Mouse (Mus musculus) lung, embryonic 14.5 days (tissue): ENCODE measurements at regions not wholly inside any gene's neighbourhood (a gene's known extent, or its start where the extent isn't known, plus 50 kb on each side); places are given as distances from the start of the nearest gene placed in this dataset.

Experiments used
- ATAC-seq: fragments of 200-750 bp; cut with Nextera tagmentation; 2 replicates; pipeline ENCODE4 v1.8.0; 2017; ENCODE audit warnings: mild to moderate bottlenecking, moderate TSS enrichment, moderate library complexity; ENCODE audit not compliant: insufficient read depth
- DNase-seq: peaks from one replicate; pipeline ENCODE4 v3.0.0-alpha.2; 2015
- H3K27ac ChIP-seq: fragments of 300-500 bp; sonication (generic); 2 replicates; pipeline ENCODE4 v1.5.1; 2014; ENCODE audit warnings: low read depth, mild to moderate bottlenecking, moderate library complexity
- H3K27me3 ChIP-seq: fragments of 300-500 bp; sonication (generic); 2 replicates; pipeline ENCODE4 v1.6.1; 2014; ENCODE audit warnings: low read length, control low read depth; ENCODE audit not compliant: insufficient read depth
- H3K36me3 ChIP-seq: fragments of 300-500 bp; sonication (generic); 2 replicates; pipeline ENCODE4 v1.6.1; 2014; ENCODE audit warnings: control low read depth; ENCODE audit not compliant: insufficient read depth
- H3K4me1 ChIP-seq: fragments of 300-500 bp; sonication (generic); 2 replicates; pipeline ENCODE4 v1.6.1; 2014; ENCODE audit warnings: antibody characterized with exemption, control low read depth; ENCODE audit not compliant: insufficient read depth
- H3K4me2 ChIP-seq: fragments of 300-500 bp; sonication (generic); 2 replicates; pipeline ENCODE4 v1.6.1; 2014; ENCODE audit warnings: mild to moderate bottlenecking
- H3K4me3 ChIP-seq: fragments of 300-500 bp; sonication (generic); 2 replicates; pipeline ENCODE4 v1.5.1; 2014; ENCODE audit warnings: low read depth, low read length
- H3K9ac ChIP-seq: fragments of 300-500 bp; sonication (generic); 2 replicates; pipeline ENCODE4 v1.6.1; 2014
- H3K9me3 ChIP-seq: fragments of 300-500 bp; sonication (generic); 2 replicates; pipeline ENCODE4 v1.6.1; 2016; ENCODE audit warnings: low read depth, low read length, control low read depth
- CTCF ChIP-seq: IDR thresholded peaks from 2 replicates; pipeline ENCODE4 v1.5.1; 2016; ENCODE audit warnings: antibody characterized with exemption, low read depth
- WGBS: fragments of 180-500 bp; shearing (Covaris S2); extraction: QIAGEN DNeasy Blood & Tissue Kit; methylation state at CpG from one replicate; pipeline ENCODE4 v1.1.7; 2014; 5-methylcytosine and 5-hydroxymethylcytosine counted together

GRCm38 (mm10) chr8:12165487-12166152, 113.0 kb upstream of the A230072I06Rik start:
- Histone ChIP-seq H3K27ac (no peak overlapping the region), H3K9me3 (no peaks in the 10 kb centered on the region), H3K4me1 (peaks cover 4% of the 10 kb centered on the region; the same call in 1 of the 2 replicates), H3K36me3 (no peaks in the 10 kb centered on the region), H3K9ac (no peak overlapping the region), H3K27me3 (peaks cover 6% of the 10 kb centered on the region; the same call in 1 of the 2 replicates), H3K4me2 (no peak overlapping the region), H3K4me3 (no peak overlapping the region)
- no peak for ATAC-seq
- DNase-seq, result no peak
- 72% methylated on average over 23 of the region's 23 CpGs for WGBS
- TF ChIP-seq CTCF, result no peak

- Histone ChIP-seq H3K9ac (no peak overlapping the region), H3K4me3 (no peak overlapping the region), H3K9me3 (no peaks in the 10 kb centered on the region), H3K27me3 (peaks cover 16% of the 10 kb centered on the region), H3K4me1 (no peaks in the 10 kb centered on the region), H3K36me3 (no peaks in the 10 kb centered on the region), H3K27ac (no peak overlapping the region), H3K4me2 (no peak overlapping the region)
- DNase-seq (no peak), ATAC-seq (no peak)
- no peak for TF ChIP-seq CTCF
- 53% methylated on average over 12 of the region's 12 CpGs for WGBS
Observed at GRCm38 (mm10) chr8:12171788-12172187, 106.8 kb upstream of the A230072I06Rik start.

- no peak overlapping the region for H3K9ac ChIP-seq
- H3K27ac ChIP-seq, result no peak overlapping the region
- H3K4me1 ChIP-seq, result no peaks in the 10 kb centered on the region
- H3K27me3 ChIP-seq, result peaks cover 16% of the 10 kb centered on the region
- H3K4me2 ChIP-seq, result no peak overlapping the region
- ATAC-seq (no peak), DNase-seq (no peak)
- H3K36me3 ChIP-seq, result no peaks in the 10 kb centered on the region
- WGBS, result 42% methylated on average over 13 of the region's 13 CpGs
- no peak for TF ChIP-seq CTCF
- H3K4me3 ChIP-seq, result no peak overlapping the region
- no peaks in the 10 kb centered on the region for H3K9me3 ChIP-seq
Observed at GRCm38 (mm10) chr8:12175496-12175895, 103.1 kb upstream of the A230072I06Rik start.

GRCm38 (mm10) chr8:12184666-12185065, 94.0 kb upstream of the A230072I06Rik start:
- Histone ChIP-seq H3K4me3 (no peak overlapping the region), H3K4me2 (no peak overlapping the region), H3K36me3 (no peaks in the 10 kb centered on the region), H3K27ac (no peak overlapping the region), H3K9ac (no peak overlapping the region), H3K9me3 (no peaks in the 10 kb centered on the region), H3K27me3 (no peaks in the 10 kb centered on the region), H3K4me1 (no peaks in the 10 kb centered on the region)
- no peak for TF ChIP-seq CTCF
- WGBS, result 85% methylated on average over 4 of the region's 4 CpGs
- DNase-seq (no peak), ATAC-seq (no peak)

GRCm38 (mm10) chr8:12187366-12187765, 91.3 kb upstream of the A230072I06Rik start:
- H3K9me3 ChIP-seq, result no peaks in the 10 kb centered on the region
- no peaks in the 10 kb centered on the region for H3K36me3 ChIP-seq
- H3K27me3 ChIP-seq, result no peaks in the 10 kb centered on the region
- no peak for ATAC-seq
- H3K4me1 ChIP-seq, result no peaks in the 10 kb centered on the region
- no peak overlapping the region for H3K4me3 ChIP-seq
- no peak overlapping the region for H3K4me2 ChIP-seq
- H3K27ac ChIP-seq, result no peak overlapping the region
- H3K9ac ChIP-seq, result no peak overlapping the region
- no peak for TF ChIP-seq CTCF
- DNase-seq, result no peak
- WGBS, result 85% methylated on average over 3 of the region's 3 CpGs

- WGBS, result 50% methylated on average over 5 of the region's 5 CpGs
- TF ChIP-seq CTCF, result no peak
- ATAC-seq (no peak), DNase-seq (no peak)
- no peak overlapping the region for H3K27ac ChIP-seq
- no peaks in the 10 kb centered on the region for H3K9me3 ChIP-seq
- no peaks in the 10 kb centered on the region for H3K36me3 ChIP-seq
- no peaks in the 10 kb centered on the region for H3K27me3 ChIP-seq
- no peak overlapping the region for H3K4me2 ChIP-seq
- no peak overlapping the region for H3K9ac ChIP-seq
- H3K4me1 ChIP-seq, result no peaks in the 10 kb centered on the region
- H3K4me3 ChIP-seq, result no peak overlapping the region
Observed at GRCm38 (mm10) chr8:12188451-12188850, 90.2 kb upstream of the A230072I06Rik start.

- Histone ChIP-seq H3K27me3 (no peaks in the 10 kb centered on the region), H3K4me2 (no peak overlapping the region), H3K9me3 (no peaks in the 10 kb centered on the region), H3K4me1 (no peaks in the 10 kb centered on the region), H3K36me3 (no peaks in the 10 kb centered on the region), H3K9ac (no peak overlapping the region), H3K4me3 (no peak overlapping the region), H3K27ac (no peak overlapping the region)
- DNase-seq, result no peak
- no peak for ATAC-seq
- 71% methylated on average over 4 of the region's 4 CpGs for WGBS
- no peak for TF ChIP-seq CTCF
Observed at GRCm38 (mm10) chr8:12188960-12189359, 89.7 kb upstream of the A230072I06Rik start.
